Mouse (Mus musculus): Measurements from ENCODE around the gene Fev. TPM values are rescaled to one million over a fixed set of nuclear protein-coding genes. Genes with fewer than 3 reads are reported as not detected.

The Fev gene
- polyA plus RNA-seq (2012; ENCODE audit: low replicate concordance), result not detected in 2 replicates

GRCm38 (mm10) chr1:74885369-74886042 lies at the start of gene Fev:
Gene Fev, minus strand, starts transcription at chr1:74885419.

GRCm38 (mm10) chr1:74893134-74893855 lies 8.1 kb upstream of the Fev start, which contains the start of gene Cryba2:
Gene Cryba2, minus strand, starts transcription at chr1:74893143.

GRCm38 (mm10) chr1:74854306-74855056 lies 30.7 kb downstream of the Fev start, which contains the start of gene Cdk5r2:
Gene Cdk5r2, plus strand, starts transcription at chr1:74854934.

Other genes with a start within 250 kb of the Fev start
- gene Ttll4, start 223.7 kb downstream of the Fev start, polyA plus RNA-seq (2012; ENCODE audit: low replicate concordance), result 16.7 and 18.5 TPM in 2 replicates
- gene Cyp27a1, start 171.8 kb downstream of the Fev start, polyA plus RNA-seq (2012; ENCODE audit: low replicate concordance), result 1.7 and 1.8 TPM in 2 replicates
- gene Prkag3, start 136.2 kb downstream of the Fev start, polyA plus RNA-seq (2012; ENCODE audit: low replicate concordance), result not detected in 2 replicates
- 0.57 and 0.81 TPM in 2 replicates for gene Wnt6, start 113.5 kb downstream of the Fev start, polyA plus RNA-seq (2012; ENCODE audit: low replicate concordance)
- 1.2 and 5.2 TPM in 2 replicates for gene Wnt10a, start 93.9 kb downstream of the Fev start, polyA plus RNA-seq (2012; ENCODE audit: low replicate concordance)
- gene Cdk5r2, start 30.5 kb downstream of the Fev start, polyA plus RNA-seq (2012; ENCODE audit: low replicate concordance), result not detected in 2 replicates
- not detected in 2 replicates for gene Cryba2, start 7.7 kb upstream of the Fev start, polyA plus RNA-seq (2012; ENCODE audit: low replicate concordance)
- gene Cfap65, start 50.2 kb upstream of the Fev start, polyA plus RNA-seq (2012; ENCODE audit: low replicate concordance), result not detected in 2 replicates
- 0.32 and 0.66 TPM in 2 replicates for gene Ihh, start 66.3 kb upstream of the Fev start, polyA plus RNA-seq (2012; ENCODE audit: low replicate concordance)
- gene Nhej1, start 239.8 kb upstream of the Fev start, polyA plus RNA-seq (2012; ENCODE audit: low replicate concordance), result 0.34 and 0.91 TPM in 2 replicates
- 0.35 and 0.43 TPM in 2 replicates for gene Slc23a3, start 248.5 kb upstream of the Fev start, polyA plus RNA-seq (2012; ENCODE audit: low replicate concordance)

All from leukemia stem cell, adult 10-12 weeks (primary cell).